Mouse (Mus musculus) E14TG2a.4 (cell line): ENCODE data around the gene Tnfrsf11a.

Source experiments
- CTCF ChIP-seq: conservative IDR thresholded peaks from 2 replicates; pipeline ENCODE4 v1.5.1; 2014; ENCODE audit warnings: low read length
- POU5F1 ChIP-seq: IDR thresholded peaks from 2 replicates; pipeline ENCODE4 v1.6.1; 2014; ENCODE audit warnings: low read length, borderline replicate concordance

GRCm38 (mm10) chr1:105804285-105804684 lies 23.8 kb downstream of the Tnfrsf11a start:
- TF ChIP-seq CTCF (no peak), POU5F1 (no peak)
